9 mouse cellular contexts compared by ENCODE assay signal in the genomic region with DNA sequence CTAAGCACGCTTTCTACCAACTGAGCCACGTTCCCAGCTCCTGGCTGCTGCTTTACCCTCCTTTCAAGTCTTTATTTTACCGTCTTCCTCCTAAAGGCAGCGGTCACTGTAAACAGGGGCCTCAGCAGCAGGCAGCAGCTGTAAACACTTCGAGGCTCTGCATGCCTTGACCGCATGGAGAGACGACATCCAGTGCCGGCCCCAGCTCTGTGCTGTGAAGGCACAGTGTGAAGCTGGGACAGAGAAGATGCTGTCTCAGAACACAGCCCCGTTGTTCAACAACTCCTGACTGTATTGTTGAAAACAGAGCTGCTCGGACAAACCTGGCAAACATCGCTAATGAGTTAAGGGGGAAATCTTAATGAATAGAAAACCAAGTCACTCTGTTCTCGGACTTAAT. TPM values are rescaled to one million over a fixed set of nuclear protein-coding genes. Genes with fewer than 3 reads are reported as not detected.
A peak's percentile ranks its signal among the peaks of the same experiment; 100 is the strongest.
DNase-seq lines count a peak whose midpoint lies in the region; ATAC-seq and TF ChIP-seq lines count a peak whose summit lies in the region.
"Had no signal": no experiment of that assay in that cellular context is flagged by ENCODE, and none has a peak within 500 bp of the region (broad histone marks: within the 10 kb centered on the region; RNA-seq: fewer than 3 reads in every experiment).

No protein-coding gene starts in this region.

- no peak for TF ChIP-seq CTCF in lung, embryonic 14.5 days (IDR thresholded peaks at IDR 0.05; ENCODE audit: low read depth)

- DNase-seq in forebrain, embryonic 10.5 days (ENCODE audit: extremely low spot score, low spot score) = peak; percentile 20
- DNase-seq in lung, embryonic 14.5 days = peak; percentile 65
- no peak for DNase-seq in lung, adult 18-20 months
- peak; percentile 41 for DNase-seq in forelimb bud, embryonic 11.5 days (ENCODE audit: low read depth, low spot score)
- no peak for DNase-seq in cerebellum, adult 8-10 months

- H3K36me3 ChIP-seq in forebrain, embryonic 10.5 days (replicated peaks) = no peaks in the 10 kb centered on the region
- H3K36me3 ChIP-seq in forebrain, embryonic 15.5 days = no peaks in the 10 kb centered on the region
- H3K36me3 ChIP-seq in lung, embryonic 14.5 days (ENCODE audit: insufficient read depth) = no peaks in the 10 kb centered on the region
- H3K36me3 ChIP-seq in neural tube, embryonic 15.5 days = no peaks in the 10 kb centered on the region

- 30% methylated on average over 12 of the region's 12 CpGs for WGBS in forebrain, embryonic 10.5 days
- WGBS in forebrain, embryonic 15.5 days = 9% methylated on average over 12 of the region's 12 CpGs
- WGBS in lung, embryonic 14.5 days = 17% methylated on average over 12 of the region's 12 CpGs
- 11% methylated on average over 12 of the region's 12 CpGs for WGBS in neural tube, embryonic 15.5 days

- H3K4me2 ChIP-seq in forebrain, embryonic 15.5 days (replicated peaks) = no peak overlapping the region
- H3K4me2 ChIP-seq in lung, embryonic 14.5 days = no peak overlapping the region
- peak overlapping the region; percentile 19 for H3K4me2 ChIP-seq in neural tube, embryonic 15.5 days

- H3K27ac ChIP-seq in forebrain, embryonic 10.5 days = peak overlapping the region; percentile 71
- no peak overlapping the region for H3K27ac ChIP-seq in forebrain, embryonic 15.5 days (replicated peaks)
- no peak overlapping the region for H3K27ac ChIP-seq in lung, embryonic 14.5 days (ENCODE audit: low read depth)
- H3K27ac ChIP-seq in neural tube, embryonic 15.5 days (replicated peaks) = no peak overlapping the region
- H3K27ac ChIP-seq: macrophage had no signal

- H3K4me1 ChIP-seq in forebrain, embryonic 10.5 days = peaks cover 22% of the 10 kb centered on the region
- peaks cover 14% of the 10 kb centered on the region; the same call in 1 of the 2 replicates for H3K4me1 ChIP-seq in forebrain, embryonic 15.5 days
- H3K4me1 ChIP-seq in lung, embryonic 14.5 days (ENCODE audit: insufficient read depth) = 0 out of 2 replicates have a peak, but pooled peaks cover 5% of the 10 kb centered on the region
- peaks cover 6% of the 10 kb centered on the region for H3K4me1 ChIP-seq in neural tube, embryonic 15.5 days

- no peak for ATAC-seq in forebrain, embryonic 15.5 days (replicated peaks)
- no peak for ATAC-seq in lung, embryonic 14.5 days (ENCODE audit: insufficient read depth)
- ATAC-seq in neural tube, embryonic 15.5 days (ENCODE audit: low FRiP score) = peak; percentile 53; the same call in 1 of the 2 replicates
- ATAC-seq in activated CD4-positive, CD25-positive, alpha-beta regulatory T cell, adult 4 months = no peak

- no peaks in the 10 kb centered on the region for H3K9me3 ChIP-seq in forebrain, embryonic 10.5 days
- no peaks in the 10 kb centered on the region for H3K9me3 ChIP-seq in forebrain, embryonic 15.5 days
- no peaks in the 10 kb centered on the region for H3K9me3 ChIP-seq in lung, embryonic 14.5 days (ENCODE audit: low read depth, low read length)
- H3K9me3 ChIP-seq in neural tube, embryonic 15.5 days (replicated peaks) = no peaks in the 10 kb centered on the region

- no peak overlapping the region for H3K4me3 ChIP-seq in forebrain, embryonic 10.5 days
- no peak overlapping the region for H3K4me3 ChIP-seq in forebrain, embryonic 15.5 days
- no peak overlapping the region for H3K4me3 ChIP-seq in lung, embryonic 14.5 days (ENCODE audit: low read depth, low read length)
- H3K4me3 ChIP-seq in neural tube, embryonic 15.5 days (replicated peaks) = no peak overlapping the region

- no peaks in the 10 kb centered on the region; the same call in 1 of the 2 replicates for H3K27me3 ChIP-seq in forebrain, embryonic 10.5 days (ENCODE audit: poor library complexity, severe bottlenecking)
- H3K27me3 ChIP-seq in forebrain, embryonic 15.5 days = no peaks in the 10 kb centered on the region
- no peaks in the 10 kb centered on the region for H3K27me3 ChIP-seq in lung, embryonic 14.5 days (ENCODE audit: insufficient read depth, low read length)
- H3K27me3 ChIP-seq in neural tube, embryonic 15.5 days (replicated peaks) = no peaks in the 10 kb centered on the region

- H3K9ac ChIP-seq in forebrain, embryonic 15.5 days (replicated peaks) = no peak overlapping the region
- H3K9ac ChIP-seq in lung, embryonic 14.5 days = no peak overlapping the region
- H3K9ac ChIP-seq in neural tube, embryonic 15.5 days (replicated peaks) = no peak overlapping the region

RNA-seq across cellular contexts. Expression of gene Nfil3, which starts 30.6 kb away (rescaled TPM):
- polyA plus RNA-seq in forebrain, embryonic 10.5 days (2016; fragmentation: Nextera tagmentation; extraction: Ambion mirVana) = 13.4 and 15.3 TPM in 2 replicates
- polyA plus RNA-seq in forebrain, embryonic 15.5 days (2015; fragmentation: Nextera tagmentation; extraction: Ambion mirVana) = 55.6 and 56.4 TPM in 2 replicates
- 18.5 and 20.0 TPM in 2 replicates for polyA plus RNA-seq in lung, embryonic 14.5 days (2014; fragmentation: Nextera tagmentation; extraction: Ambion mirVana)
- 43.0 and 45.6 TPM in 2 replicates for polyA plus RNA-seq in neural tube, embryonic 15.5 days (2015; fragmentation: Nextera tagmentation; extraction: Ambion mirVana)
- 1 to 10 TPM; 3.7 to 4.2 TPM for polyA plus RNA-seq in activated CD4-positive, CD25-positive, alpha-beta regulatory T cell, adult 4 months (2017; shearing (Covaris generic))

Comparison
In these comparisons a context has a peak if more than half of its experiments do, and no peak if none do; other contexts are left out.
1. DNase-seq: peak in forebrain, embryonic 10.5 days (single experiment), lung, embryonic 14.5 days (single experiment) and forelimb bud, embryonic 11.5 days (single experiment); none in lung, adult 18-20 months (0 of 2) and cerebellum, adult 8-10 months (single experiment).